Mouse (Mus musculus): Measurements from ENCODE around the gene Dpf2.
"Not testable (repeated sequence)": the region's sequence is repeated elsewhere in the genome, so short reads cannot be mapped to it uniquely, and the experiment has no call there.

The Dpf2 gene

DNA sequence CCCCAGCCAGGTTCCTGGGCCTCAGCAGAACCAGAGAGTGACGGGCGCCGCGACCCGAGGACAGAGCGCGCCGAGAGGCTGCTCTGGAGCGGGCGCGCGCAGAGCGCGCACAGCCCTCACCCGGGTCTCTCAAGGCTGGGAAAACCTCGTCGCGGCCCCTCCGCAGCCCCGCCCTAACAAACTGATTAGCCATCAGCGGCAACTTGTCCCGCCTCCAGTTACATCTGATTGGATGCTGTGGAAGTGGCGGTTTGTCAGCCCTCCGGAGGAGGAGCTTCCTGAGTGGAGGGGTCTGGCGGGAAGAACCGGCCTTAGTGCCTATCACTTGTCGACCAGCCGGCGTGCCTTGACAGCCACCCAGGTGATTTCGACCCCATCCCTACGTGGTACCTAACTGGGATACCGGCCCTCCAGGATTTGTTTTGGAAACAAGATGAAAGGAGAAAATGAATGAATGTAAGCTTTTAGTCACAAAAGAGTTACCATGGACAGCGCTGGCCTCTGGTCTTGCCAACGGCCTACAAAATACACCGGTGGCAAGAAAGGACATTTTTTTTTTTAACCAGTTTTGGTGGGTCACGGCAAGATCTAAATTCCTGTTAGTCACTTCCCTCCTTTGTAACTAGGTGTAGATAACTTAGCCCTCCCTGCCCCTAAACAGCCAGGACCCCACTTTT is 18.7 kb downstream of the Dpf2 start, which contains the start of gene Tigd3:
Gene Tigd3 (minus strand): TSS at position 148 of the 677 bp plus-strand sequence.
- peak; percentile 94 for DNase-seq (ENCODE audit: extremely low spot score, low spot score)

DNA sequence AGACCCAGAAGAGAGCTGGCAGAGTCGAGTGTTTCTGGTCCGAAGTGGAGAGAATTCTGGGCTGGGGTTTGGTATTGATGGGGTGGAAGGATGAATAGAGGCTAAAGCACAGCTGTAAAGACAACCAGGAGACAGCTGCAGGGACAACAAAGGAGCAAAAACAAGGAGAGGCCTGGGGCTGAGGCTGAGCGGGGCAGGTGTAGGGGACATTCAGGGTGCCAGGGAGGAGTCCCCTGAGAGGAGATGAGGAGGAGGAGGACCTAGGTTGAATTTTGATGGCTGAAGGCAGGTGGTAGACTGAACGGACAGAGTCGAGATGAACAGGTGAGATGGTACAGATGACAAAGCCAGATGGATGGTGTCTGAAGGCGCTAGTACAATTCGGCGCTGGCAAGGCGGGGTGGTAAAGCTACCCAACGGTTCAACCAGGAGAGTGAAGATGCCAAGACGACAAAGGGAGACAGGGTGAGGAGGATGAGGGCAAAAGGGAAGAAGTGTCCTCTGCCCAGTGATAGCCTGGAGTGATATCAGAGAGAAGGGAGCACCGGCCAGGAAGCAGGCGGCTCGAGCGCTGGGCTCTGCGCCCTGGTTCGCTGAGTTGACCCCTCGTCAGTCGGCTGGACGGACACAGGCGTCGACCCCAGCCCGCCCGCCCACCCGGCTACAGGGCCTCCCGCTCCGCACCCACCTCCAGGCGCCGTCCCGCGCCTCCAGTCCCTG is 19.4 kb downstream of the Dpf2 start:
- DNase-seq (ENCODE audit: extremely low spot score, low spot score): no peak

DNA sequence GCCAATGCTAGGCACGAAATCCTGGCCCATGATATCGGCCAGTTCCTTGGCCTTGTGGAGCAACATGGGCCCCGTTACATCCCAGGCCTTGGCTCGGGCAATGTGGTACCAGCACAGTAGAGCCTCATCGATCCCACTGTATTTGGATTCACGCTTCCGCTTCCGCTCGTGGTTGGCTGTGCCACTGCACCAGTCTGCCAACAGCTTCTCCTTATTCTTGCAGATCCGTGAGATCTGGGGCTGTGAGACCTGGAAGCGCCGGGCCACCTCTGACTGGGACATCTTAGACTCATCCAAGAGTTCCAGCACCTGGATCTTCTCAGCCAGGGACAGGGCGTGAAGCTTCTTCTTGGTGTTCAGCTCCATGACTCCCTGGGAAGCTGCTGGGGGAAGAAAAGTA is 20.1 kb downstream of the Dpf2 start:
- DNase-seq (ENCODE audit: extremely low spot score, low spot score): no peak

- DNase-seq (ENCODE audit: extremely low spot score, low spot score): no peak
These were observed 20.5 kb downstream of the Dpf2 start for GRCm38 (mm10) chr19:5892262-5892661.

GRCm38 (mm10) chr19:5891521-5892258 is 21.1 kb downstream of the Dpf2 start:
- no peak for DNase-seq (ENCODE audit: extremely low spot score, low spot score)

GRCm38 (mm10) chr19:5889211-5889610 is 23.6 kb downstream of the Dpf2 start:
- DNase-seq (ENCODE audit: extremely low spot score, low spot score): no peak

- no peak for DNase-seq (ENCODE audit: extremely low spot score, low spot score)
These were observed 25.5 kb downstream of the Dpf2 start for GRCm38 (mm10) chr19:5887234-5887815.

- no peak for DNase-seq (ENCODE audit: extremely low spot score, low spot score)
These were observed 27.0 kb downstream of the Dpf2 start for GRCm38 (mm10) chr19:5885838-5886237.

GRCm38 (mm10) chr19:5883935-5884334 is 28.9 kb downstream of the Dpf2 start:
- DNase-seq (ENCODE audit: extremely low spot score, low spot score): no peak

DNA sequence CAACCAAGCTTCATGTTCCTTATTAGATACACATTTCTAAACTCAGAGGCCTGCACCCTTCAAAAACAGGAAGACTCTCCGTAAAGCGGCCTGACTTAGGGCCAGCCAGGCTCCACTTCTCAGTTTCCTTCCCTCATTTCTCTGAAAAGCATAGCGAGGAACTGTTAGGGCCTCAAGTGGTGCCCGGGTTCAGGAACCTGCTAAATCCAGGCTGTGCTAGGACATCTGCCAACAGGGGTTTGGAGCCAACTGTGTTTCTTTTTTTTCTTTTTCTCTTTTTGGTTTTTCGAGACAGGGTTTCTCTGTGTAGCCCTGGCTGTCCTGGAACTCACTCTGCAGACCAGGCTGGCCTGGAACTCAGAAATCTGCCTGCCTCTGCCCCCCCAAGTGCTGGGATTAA is 30.7 kb downstream of the Dpf2 start:
- not testable (repeated sequence) for DNase-seq (ENCODE audit: extremely low spot score, low spot score)

GRCm38 (mm10) chr19:5881155-5881554 is 31.7 kb downstream of the Dpf2 start:
- DNase-seq (ENCODE audit: extremely low spot score, low spot score): no peak

GRCm38 (mm10) chr19:5879735-5880134 is 33.1 kb downstream of the Dpf2 start:
- DNase-seq (ENCODE audit: extremely low spot score, low spot score): no peak

GRCm38 (mm10) chr19:5878916-5879315 is 33.9 kb downstream of the Dpf2 start:
- DNase-seq (ENCODE audit: extremely low spot score, low spot score): no peak

DNA sequence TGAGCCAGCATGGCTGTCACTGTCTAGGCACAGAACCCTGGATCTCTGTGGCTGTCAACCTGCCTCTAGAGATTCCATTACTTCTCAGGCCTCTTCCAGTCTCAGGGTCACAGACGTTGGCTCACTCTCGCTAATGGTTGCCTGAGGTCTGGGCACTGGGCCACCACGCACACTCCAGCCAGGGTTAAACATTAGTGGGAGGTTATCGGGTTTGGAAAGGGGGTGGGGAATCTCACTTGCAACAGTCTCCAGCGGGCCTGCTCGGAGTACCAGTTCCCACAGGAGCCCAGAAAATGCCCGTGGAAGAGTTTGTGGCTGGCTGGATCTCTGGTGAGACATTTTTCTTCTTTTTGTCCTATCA is 34.5 kb downstream of the Dpf2 start:
- DNase-seq (ENCODE audit: extremely low spot score, low spot score): no peak

GRCm38 (mm10) chr19:5877618-5878361 is 35.0 kb downstream of the Dpf2 start, which contains the start of gene Slc25a45:
Gene Slc25a45 (plus strand): TSS chr19:5877808.
- peak; percentile 64 for DNase-seq (ENCODE audit: extremely low spot score, low spot score)

DNA sequence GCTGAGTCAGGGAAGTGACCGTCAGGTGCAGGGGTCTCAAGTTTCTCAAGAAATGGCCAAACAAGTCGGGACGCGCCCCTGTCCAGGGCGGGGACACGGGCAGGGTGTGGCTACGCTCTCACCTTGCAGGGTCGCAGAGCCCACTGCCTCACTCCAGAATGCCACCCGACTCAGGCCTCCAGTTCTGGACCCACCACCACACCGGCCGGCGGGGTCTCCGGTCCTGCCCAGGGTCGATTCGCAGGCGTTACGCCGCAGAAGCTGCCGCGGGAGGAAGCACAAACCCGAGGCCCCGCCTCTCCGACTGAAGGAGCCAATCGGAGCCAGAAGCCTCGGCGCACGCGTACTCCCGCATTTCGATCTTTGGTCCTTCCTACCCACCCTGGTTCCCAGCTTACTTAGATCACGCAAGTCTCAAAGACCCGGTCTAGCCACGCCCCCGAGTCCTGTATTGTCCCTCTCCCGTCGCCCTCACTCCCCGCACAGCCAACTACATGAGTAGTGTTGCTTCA is 37.8 kb downstream of the Dpf2 start, which contains the start of gene Frmd8:
Gene Frmd8 (minus strand): TSS at position 306 of the 512 bp plus-strand sequence.
- DNase-seq (ENCODE audit: extremely low spot score, low spot score): peak; percentile 91

GRCm38 (mm10) chr19:5874391-5874968 is 38.3 kb downstream of the Dpf2 start:
- DNase-seq (ENCODE audit: extremely low spot score, low spot score): no peak

GRCm38 (mm10) chr19:5872931-5873556 is 39.8 kb downstream of the Dpf2 start:
- no peak for DNase-seq (ENCODE audit: extremely low spot score, low spot score)

- DNase-seq (ENCODE audit: extremely low spot score, low spot score): no peak
These were observed 40.3 kb downstream of the Dpf2 start for GRCm38 (mm10) chr19:5872528-5872927.

GRCm38 (mm10) chr19:5871683-5872082 is 41.1 kb downstream of the Dpf2 start:
- DNase-seq (ENCODE audit: extremely low spot score, low spot score): peak; percentile 29

Data from neural tube, embryonic 10.5 days (tissue).